Mouse (Mus musculus) stomach, embryonic 15.5 days (tissue): ENCODE data around the gene Limch1. TPM values are rescaled to one million over a fixed set of nuclear protein-coding genes. Genes with fewer than 3 reads are reported as not detected.

ENCODE experiments used
- ATAC-seq: fragments of 200-750 bp; cut with Nextera tagmentation; 2 replicates; pipeline ENCODE4 v1.8.0; 2017; ENCODE audit warnings: low read depth, moderate number of reproducible peaks, moderate TSS enrichment; ENCODE audit not compliant: insufficient read depth, low FRiP score
- H3K27ac ChIP-seq: fragments of 300-500 bp; sonication (generic); 2 replicates; pipeline ENCODE4 v1.5.1; 2015; ENCODE audit warnings: mild to moderate bottlenecking, inconsistent platforms
- H3K27me3 ChIP-seq: fragments of 300-500 bp; sonication (generic); replicated peaks from 2 replicates; pipeline ENCODE4 v1.6.1; 2015; ENCODE audit warnings: inconsistent platforms
- H3K36me3 ChIP-seq: fragments of 300-500 bp; sonication (generic); 2 replicates; pipeline ENCODE4 v1.6.1; 2015; ENCODE audit warnings: inconsistent platforms
- H3K4me1 ChIP-seq: fragments of 300-500 bp; sonication (generic); 2 replicates; pipeline ENCODE4 v1.6.1; 2015; ENCODE audit warnings: inconsistent platforms
- H3K4me2 ChIP-seq: fragments of 300-500 bp; sonication (generic); 2 replicates; pipeline ENCODE4 v1.6.1; 2015; ENCODE audit warnings: mild to moderate bottlenecking, inconsistent platforms
- H3K4me3 ChIP-seq: fragments of 300-500 bp; sonication (generic); replicated peaks from 2 replicates; pipeline ENCODE4 v1.5.1; 2015; ENCODE audit warnings: inconsistent platforms
- H3K9ac ChIP-seq: fragments of 300-500 bp; sonication (generic); 2 replicates; pipeline ENCODE4 v1.6.1; 2015; ENCODE audit warnings: inconsistent platforms
- H3K9me3 ChIP-seq: fragments of 300-500 bp; sonication (generic); 2 replicates; pipeline ENCODE4 v1.6.1; 2016; ENCODE audit warnings: inconsistent platforms
- WGBS: fragments of 180-500 bp; shearing (Covaris S2); methylation state at CpG from one replicate; pipeline ENCODE4 v1.1.7; 2015; 5-methylcytosine and 5-hydroxymethylcytosine counted together
- polyA plus RNA-seq: library from polyadenylated mRNA; unstranded; fragments of >200 nt; fragmentation: Nextera tagmentation; extraction: Ambion mirVana; gene quantifications from 2 replicates; pipeline ENCODE4 v1.2.1, GENCODE M21; 2015

The Limch1 gene
- polyA plus RNA-seq, 1 experiment from 2014 or later: 10.8 TPM

DNA sequence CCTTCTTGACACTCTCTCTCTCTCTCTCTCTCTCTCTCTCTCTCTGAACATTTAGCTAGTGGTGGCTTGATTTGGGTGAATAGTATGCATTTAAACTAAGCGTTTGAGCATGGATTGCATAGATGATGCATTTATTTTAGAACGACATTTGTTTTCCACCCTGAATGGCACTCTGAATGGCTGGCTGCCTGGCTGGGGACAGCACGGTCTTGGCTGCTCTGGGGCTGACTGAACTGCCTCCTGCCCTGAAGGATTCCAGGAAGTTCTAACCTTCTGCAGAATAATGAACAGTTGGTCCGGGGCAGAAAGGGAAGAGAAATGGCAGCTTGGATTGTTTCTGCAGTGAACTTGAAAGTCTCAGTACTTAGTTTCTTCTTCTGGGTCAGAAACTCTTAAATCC, 266.4 kb downstream of the Limch1 start:
- Histone ChIP-seq H3K27ac (no peak overlapping the region), H3K36me3 (no peaks in the 10 kb centered on the region), H3K4me2 (no peak overlapping the region), H3K27me3 (no peaks in the 10 kb centered on the region), H3K4me1 (no peaks in the 10 kb centered on the region), H3K9ac (no peak overlapping the region), H3K4me3 (no peak overlapping the region), H3K9me3 (no peaks in the 10 kb centered on the region)
- no peak for ATAC-seq
- 77% methylated on average over 4 of the region's 4 CpGs for WGBS

DNA sequence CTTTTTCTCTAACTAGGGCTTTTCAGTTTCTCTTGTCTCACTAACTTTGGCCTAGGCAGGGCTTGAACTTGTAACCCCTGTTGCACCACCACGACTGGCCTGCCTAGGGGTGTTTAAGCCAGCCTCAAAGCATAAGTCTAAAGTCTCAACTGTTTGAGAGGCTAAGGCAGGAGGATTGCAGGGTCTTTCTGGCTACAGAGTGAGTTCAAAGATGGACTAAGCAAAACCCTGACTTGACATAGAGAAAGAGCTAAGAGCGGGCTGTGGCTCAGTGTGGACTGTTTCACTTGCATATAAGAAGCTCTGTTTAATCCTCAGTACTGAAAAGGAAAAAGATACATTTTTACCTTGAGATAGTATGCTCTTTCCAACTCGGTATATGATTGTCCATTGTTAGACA, 268.3 kb downstream of the Limch1 start:
- 75% methylated on average over 3 of the region's 3 CpGs for WGBS
- Histone ChIP-seq H3K36me3 (no peaks in the 10 kb centered on the region), H3K4me3 (no peak overlapping the region), H3K4me1 (no peaks in the 10 kb centered on the region), H3K9me3 (no peaks in the 10 kb centered on the region), H3K9ac (no peak overlapping the region), H3K27me3 (no peaks in the 10 kb centered on the region), H3K4me2 (no peak overlapping the region), H3K27ac (no peak overlapping the region)
- no peak for ATAC-seq

DNA sequence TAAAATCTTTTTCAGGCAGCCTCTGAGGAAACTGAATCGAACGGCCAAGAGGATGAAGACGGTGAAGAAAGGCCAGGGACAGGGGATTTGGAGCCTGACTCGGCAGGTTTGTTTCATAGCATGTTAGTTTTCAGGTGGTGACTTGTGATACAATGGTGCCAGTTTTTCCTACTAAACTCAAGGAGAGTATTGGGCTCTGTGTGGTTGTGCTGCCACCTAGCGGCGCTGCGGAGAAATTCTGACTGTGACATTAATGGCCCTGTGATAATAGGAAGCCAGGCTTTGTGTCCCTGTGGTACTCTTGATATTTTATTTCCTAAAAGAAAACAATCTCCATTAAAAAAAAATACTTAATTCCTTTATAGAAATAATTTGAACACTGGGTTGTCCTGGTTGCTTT, 270.8 kb downstream of the Limch1 start:
- no peaks in the 10 kb centered on the region for H3K36me3 ChIP-seq
- H3K9me3 ChIP-seq: no peaks in the 10 kb centered on the region
- H3K4me2 ChIP-seq: no peak overlapping the region
- 7% methylated on average over 7 of the region's 7 CpGs for WGBS
- H3K9ac ChIP-seq: no peak overlapping the region
- ATAC-seq: no peak
- no peak overlapping the region for H3K27ac ChIP-seq
- H3K4me1 ChIP-seq: no peaks in the 10 kb centered on the region
- H3K27me3 ChIP-seq: no peaks in the 10 kb centered on the region
- H3K4me3 ChIP-seq: no peak overlapping the region

DNA sequence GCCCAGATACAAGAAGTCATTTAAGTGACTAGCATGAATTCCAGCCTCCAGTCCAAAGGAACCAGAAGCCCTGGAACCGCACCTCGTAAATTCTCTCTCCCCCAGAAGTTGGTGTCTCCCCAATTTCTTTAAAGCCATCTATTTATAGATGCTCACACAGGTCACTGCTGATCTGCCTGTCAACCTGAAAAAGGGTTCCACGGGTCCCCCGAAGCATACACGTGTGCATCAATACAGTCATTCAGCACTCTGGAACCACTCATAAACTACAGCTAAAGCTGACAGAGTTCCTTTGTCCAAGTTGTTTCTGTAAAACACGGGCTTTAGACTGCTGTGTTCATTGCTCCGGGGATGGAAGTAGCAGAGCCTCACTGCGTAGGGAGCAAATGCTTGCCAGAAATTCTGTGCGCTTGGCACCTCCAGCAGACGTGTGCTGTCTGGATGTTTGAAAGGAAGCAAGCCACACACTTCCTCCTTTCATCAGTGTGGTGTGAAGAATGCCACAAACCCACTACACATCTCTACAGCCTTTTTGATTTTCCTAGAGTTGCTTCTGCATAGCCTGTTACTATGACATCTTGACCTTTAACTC, 278.9 kb downstream of the Limch1 start:
- WGBS: 63% methylated on average over 10 of the region's 10 CpGs
- H3K36me3 ChIP-seq: no peaks in the 10 kb centered on the region
- no peaks in the 10 kb centered on the region for H3K27me3 ChIP-seq
- H3K4me3 ChIP-seq: no peak overlapping the region
- H3K27ac ChIP-seq: no peak overlapping the region
- no peaks in the 10 kb centered on the region for H3K4me1 ChIP-seq
- no peak overlapping the region for H3K9ac ChIP-seq
- ATAC-seq: no peak
- no peak overlapping the region for H3K4me2 ChIP-seq
- no peaks in the 10 kb centered on the region for H3K9me3 ChIP-seq

DNA sequence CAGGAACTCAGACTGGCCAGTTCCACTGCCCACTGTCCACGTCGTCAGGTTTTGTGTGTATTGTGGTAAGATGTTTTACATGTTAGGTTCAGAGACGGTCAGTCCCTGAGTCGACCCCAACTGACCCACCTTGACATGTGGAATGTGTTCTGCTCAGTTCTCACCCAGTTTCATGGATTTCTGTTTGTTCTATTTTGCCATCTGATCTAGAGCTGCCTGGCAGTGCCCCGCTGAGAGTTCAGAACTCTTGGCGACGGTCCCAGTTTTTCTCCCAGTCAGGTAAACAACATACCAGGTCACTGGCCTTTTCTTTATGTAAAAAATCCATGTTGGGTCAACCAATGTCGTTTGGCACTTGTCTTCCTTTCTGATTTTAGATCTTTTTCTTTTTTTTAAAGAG, 279.5 kb downstream of the Limch1 start:
- H3K36me3 ChIP-seq: no peaks in the 10 kb centered on the region
- H3K4me2 ChIP-seq: no peak overlapping the region
- ATAC-seq: no peak
- 58% methylated on average over 8 of the region's 8 CpGs for WGBS
- H3K27ac ChIP-seq: no peak overlapping the region
- no peaks in the 10 kb centered on the region for H3K9me3 ChIP-seq
- no peaks in the 10 kb centered on the region for H3K4me1 ChIP-seq
- no peaks in the 10 kb centered on the region for H3K27me3 ChIP-seq
- no peak overlapping the region for H3K4me3 ChIP-seq
- no peak overlapping the region for H3K9ac ChIP-seq

DNA sequence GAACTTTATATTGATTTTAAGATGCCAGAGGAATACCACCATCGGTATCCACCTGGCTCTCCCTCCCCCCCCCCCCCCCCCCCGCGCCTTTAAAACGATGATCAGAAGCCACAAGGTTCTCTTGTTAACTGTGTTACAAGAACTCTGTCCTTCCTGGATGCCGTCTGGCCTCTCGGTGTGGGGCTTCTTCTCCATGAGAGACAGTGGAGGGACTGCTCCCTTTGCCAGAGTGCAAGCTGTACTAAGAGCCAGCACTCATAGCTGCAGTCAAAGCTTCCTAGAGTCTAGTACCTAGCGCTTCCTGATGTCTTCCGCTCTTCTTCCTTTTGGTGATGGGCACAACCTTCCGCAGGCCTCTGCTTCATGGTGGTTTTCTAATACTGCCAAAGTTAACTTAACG, 280.0 kb downstream of the Limch1 start:
- H3K27me3 ChIP-seq: no peaks in the 10 kb centered on the region
- H3K4me2 ChIP-seq: no peak overlapping the region
- 83% methylated on average over 9 of the region's 10 CpGs for WGBS
- no peak overlapping the region for H3K9ac ChIP-seq
- H3K9me3 ChIP-seq: no peaks in the 10 kb centered on the region
- H3K36me3 ChIP-seq: no peaks in the 10 kb centered on the region
- H3K4me1 ChIP-seq: no peaks in the 10 kb centered on the region
- no peak for ATAC-seq
- no peak overlapping the region for H3K27ac ChIP-seq
- H3K4me3 ChIP-seq: no peak overlapping the region

DNA sequence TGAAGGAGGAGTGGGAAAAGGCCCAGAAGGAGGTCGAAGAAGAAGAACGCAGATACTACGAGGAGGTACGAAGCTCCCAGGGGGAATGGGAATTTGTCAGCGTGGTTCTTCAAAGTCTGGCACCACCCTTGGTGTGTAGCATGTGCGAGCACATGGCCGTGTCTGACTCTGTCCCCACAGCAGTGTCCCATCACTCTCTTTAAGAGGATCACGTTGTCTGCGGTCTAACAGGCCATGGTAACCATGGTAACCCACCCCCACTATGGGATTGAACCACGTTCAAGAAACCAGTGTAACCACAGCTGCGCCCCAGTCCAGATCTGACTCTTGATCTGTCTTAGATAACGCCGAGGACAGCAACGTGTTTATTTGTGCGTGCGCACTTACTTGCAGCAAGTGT, 283.2 kb downstream of the Limch1 start:
- Histone ChIP-seq H3K4me1 (no peaks in the 10 kb centered on the region), H3K27me3 (no peaks in the 10 kb centered on the region), H3K4me2 (no peak overlapping the region), H3K36me3 (no peaks in the 10 kb centered on the region), H3K27ac (no peak overlapping the region), H3K9me3 (no peaks in the 10 kb centered on the region), H3K4me3 (no peak overlapping the region), H3K9ac (no peak overlapping the region)
- ATAC-seq: no peak
- 72% methylated on average over 16 of the region's 16 CpGs for WGBS

DNA sequence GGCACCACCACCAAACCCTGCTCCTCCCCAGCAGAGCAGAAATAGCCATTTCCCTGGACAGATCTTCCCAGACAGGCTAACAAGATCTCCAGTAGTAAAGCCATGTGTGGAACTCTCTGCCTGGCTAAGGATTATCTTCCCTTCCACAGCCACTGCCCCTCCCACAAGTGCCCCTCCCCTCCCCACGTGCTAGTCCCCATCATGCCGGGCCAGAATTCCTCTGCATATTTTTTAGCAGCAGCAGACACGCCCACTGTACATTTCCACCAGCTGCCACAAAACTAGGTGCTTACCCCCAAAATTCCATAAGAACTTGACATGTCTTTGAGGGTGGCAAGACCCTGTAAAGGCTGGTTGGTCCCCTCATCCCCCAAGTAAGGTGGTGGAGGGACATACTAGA, 284.3 kb downstream of the Limch1 start:
- no peak for ATAC-seq
- Histone ChIP-seq H3K27me3 (no peaks in the 10 kb centered on the region), H3K4me1 (no peaks in the 10 kb centered on the region), H3K27ac (no peak overlapping the region), H3K4me2 (no peak overlapping the region), H3K36me3 (no peaks in the 10 kb centered on the region), H3K4me3 (no peak overlapping the region), H3K9ac (no peak overlapping the region), H3K9me3 (no peaks in the 10 kb centered on the region)
- 50% methylated on average over 3 of the region's 3 CpGs for WGBS

DNA sequence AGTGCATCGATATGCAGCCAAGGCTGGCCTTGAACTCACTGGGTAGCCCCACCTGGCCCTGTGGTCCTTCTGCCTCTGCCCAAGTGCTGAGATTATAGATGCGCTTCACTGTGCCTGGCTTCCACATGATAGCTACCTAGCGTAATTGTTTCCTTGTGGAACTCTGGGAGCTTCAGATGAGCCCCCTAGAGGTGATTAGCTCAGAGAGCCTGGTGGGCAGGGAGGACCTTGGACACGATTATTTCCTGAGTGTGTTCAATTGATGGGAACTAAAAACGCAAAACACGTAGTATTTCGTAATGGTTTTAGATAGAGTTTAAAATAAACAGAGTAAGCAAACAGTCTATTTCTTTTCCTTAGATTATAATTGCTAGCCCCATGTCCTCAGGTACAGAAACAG, 287.0 kb downstream of the Limch1 start:
- no peaks in the 10 kb centered on the region for H3K9me3 ChIP-seq
- no peak overlapping the region for H3K4me3 ChIP-seq
- no peaks in the 10 kb centered on the region for H3K36me3 ChIP-seq
- H3K27me3 ChIP-seq: no peaks in the 10 kb centered on the region
- 69% methylated on average over 7 of the region's 7 CpGs for WGBS
- H3K4me2 ChIP-seq: no peak overlapping the region
- ATAC-seq: no peak
- H3K27ac ChIP-seq: no peak overlapping the region
- H3K4me1 ChIP-seq: no peaks in the 10 kb centered on the region
- no peak overlapping the region for H3K9ac ChIP-seq

DNA sequence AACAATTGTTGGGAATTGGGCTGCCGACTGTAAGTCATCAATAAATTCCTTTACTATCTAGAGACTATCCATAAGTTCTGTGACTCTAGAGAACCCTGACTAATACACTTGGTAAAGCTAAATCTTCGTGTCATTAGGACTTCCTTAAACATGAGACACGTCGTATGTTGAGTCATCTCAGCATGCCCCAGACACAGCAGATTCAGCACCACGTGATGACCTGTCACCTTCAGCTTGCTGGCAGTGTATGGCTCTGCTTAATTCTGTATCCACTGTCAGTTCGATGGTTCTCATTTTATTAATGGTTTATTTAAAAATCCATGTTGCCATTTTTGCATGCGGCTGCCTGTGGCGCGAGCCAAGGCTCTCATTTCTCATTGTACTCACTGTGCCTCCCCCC, 298.3 kb downstream of the Limch1 start:
- H3K36me3 ChIP-seq: 0 out of 2 replicates have a peak, but pooled peaks cover 2% of the 10 kb centered on the region
- H3K9me3 ChIP-seq: no peaks in the 10 kb centered on the region
- 66% methylated on average over 9 of the region's 9 CpGs for WGBS
- H3K9ac ChIP-seq: no peak overlapping the region
- no peaks in the 10 kb centered on the region for H3K4me1 ChIP-seq
- no peaks in the 10 kb centered on the region for H3K27me3 ChIP-seq
- ATAC-seq: no peak
- no peak overlapping the region for H3K4me2 ChIP-seq
- H3K27ac ChIP-seq: no peak overlapping the region
- H3K4me3 ChIP-seq: no peak overlapping the region

DNA sequence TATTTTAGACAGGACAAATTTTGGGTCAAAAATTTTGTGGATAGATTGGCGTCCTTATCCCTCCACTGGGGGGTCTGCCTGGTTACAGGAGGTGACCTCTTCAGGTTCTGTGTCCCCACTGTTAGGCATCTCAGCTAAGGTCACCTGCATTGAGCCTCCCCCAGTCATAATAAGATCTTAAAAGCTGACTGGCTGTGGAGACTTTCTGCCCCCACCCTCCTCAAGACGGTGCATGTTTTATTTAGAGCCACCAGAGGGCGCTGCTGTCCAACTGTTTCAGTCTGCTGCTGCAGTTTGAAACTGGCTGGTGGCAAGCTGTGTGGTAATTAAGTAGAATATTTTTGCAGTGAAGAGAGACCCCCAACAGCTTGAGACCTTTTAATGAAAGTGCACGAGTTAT, 302.4 kb downstream of the Limch1 start:
- no peak for ATAC-seq

DNA sequence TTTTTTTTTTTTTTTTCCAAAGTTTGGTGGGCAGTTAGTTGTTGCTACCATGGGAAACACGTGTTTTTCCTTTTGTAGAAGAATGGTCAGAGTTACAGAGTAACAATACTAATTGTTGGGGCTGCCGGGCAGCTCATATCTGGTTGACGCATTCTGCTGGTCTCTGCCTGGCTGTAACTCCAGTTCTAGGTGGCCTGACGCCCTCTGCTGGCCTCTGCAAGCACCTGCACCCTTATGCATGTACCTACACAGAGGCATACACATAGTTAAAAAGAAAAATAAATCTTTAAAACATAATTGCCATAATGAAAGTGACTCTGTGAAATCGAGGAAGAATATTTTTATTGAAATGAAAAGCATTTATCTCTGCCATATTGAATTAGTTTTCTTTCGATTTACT, 312.2 kb downstream of the Limch1 start:
- WGBS: 84% methylated on average over 6 of the region's 6 CpGs

More for the DNA sequence above, 302.4 kb downstream of the Limch1 start:
- Histone ChIP-seq H3K9ac (no peak overlapping the region), H3K36me3 (0 out of 2 replicates have a peak, but pooled peaks cover 2% of the 10 kb centered on the region), H3K27ac (no peak overlapping the region), H3K9me3 (no peaks in the 10 kb centered on the region), H3K4me2 (no peak overlapping the region), H3K27me3 (no peaks in the 10 kb centered on the region), H3K4me3 (no peak overlapping the region), H3K4me1 (no peaks in the 10 kb centered on the region)
- 20% methylated on average over 4 of the region's 4 CpGs for WGBS

DNA sequence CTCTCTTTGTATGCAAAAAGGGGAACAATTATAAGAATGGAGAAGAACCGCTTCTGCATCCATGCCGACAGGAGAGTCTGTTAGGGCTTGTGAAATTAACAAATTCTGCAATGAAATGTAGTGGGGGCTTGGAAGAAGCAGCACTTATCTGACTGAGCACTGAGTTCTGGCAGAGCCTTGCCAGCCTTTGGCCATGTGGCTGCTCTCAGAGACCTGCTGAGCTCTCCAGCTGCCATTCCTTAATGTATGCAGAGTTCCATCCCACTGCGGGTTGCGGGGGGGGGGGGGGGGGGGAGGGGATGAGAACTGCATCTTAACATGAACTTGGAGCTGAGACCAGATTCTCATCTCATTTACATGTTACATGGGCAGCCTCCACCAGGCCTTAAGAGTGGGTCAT, 314.9 kb downstream of the Limch1 start:
- Histone ChIP-seq H3K9ac (no peak overlapping the region), H3K27me3 (no peaks in the 10 kb centered on the region; the same call in 1 of the 2 replicates), H3K36me3 (no peaks in the 10 kb centered on the region), H3K27ac (no peak overlapping the region), H3K4me2 (no peak overlapping the region), H3K9me3 (no peaks in the 10 kb centered on the region), H3K4me3 (no peak overlapping the region), H3K4me1 (no peaks in the 10 kb centered on the region)
- 75% methylated on average over 2 of the region's 4 CpGs for WGBS
- no peak for ATAC-seq

More for the DNA sequence above, 312.2 kb downstream of the Limch1 start:
- no peaks in the 10 kb centered on the region for H3K36me3 ChIP-seq
- no peak overlapping the region for H3K4me3 ChIP-seq
- H3K4me2 ChIP-seq: no peak overlapping the region
- H3K27me3 ChIP-seq: no peaks in the 10 kb centered on the region
- no peak for ATAC-seq
- no peaks in the 10 kb centered on the region for H3K9me3 ChIP-seq
- H3K9ac ChIP-seq: no peak overlapping the region
- no peaks in the 10 kb centered on the region for H3K4me1 ChIP-seq
- H3K27ac ChIP-seq: no peak overlapping the region
